Mouse (Mus musculus): ENCODE measurements around the gene Sprr2e. TPM values are rescaled to one million over a fixed set of nuclear protein-coding genes. Genes with fewer than 3 reads are reported as not detected.

The Sprr2e gene
- polyA plus RNA-seq, 1 experiment from 2014 or later, result not detected

- 77% methylated on average over 2 of the region's 2 CpGs for WGBS
- Histone ChIP-seq H3K9me3 (ENCODE audit: control insufficient read depth, low read length) (no peaks in the 10 kb centered on the region), H3K27ac (replicated peaks in 1 of 2; ENCODE audit: control insufficient read depth in 1 of 2, insufficient read depth in 1 of 2, low read depth in 2 of 2, low read length in 2 of 2) (no peak overlapping the region)
These were observed 21.7 kb downstream of the Sprr2e start for GRCm38 (mm10) chr3:92373613-92374012.

DNA sequence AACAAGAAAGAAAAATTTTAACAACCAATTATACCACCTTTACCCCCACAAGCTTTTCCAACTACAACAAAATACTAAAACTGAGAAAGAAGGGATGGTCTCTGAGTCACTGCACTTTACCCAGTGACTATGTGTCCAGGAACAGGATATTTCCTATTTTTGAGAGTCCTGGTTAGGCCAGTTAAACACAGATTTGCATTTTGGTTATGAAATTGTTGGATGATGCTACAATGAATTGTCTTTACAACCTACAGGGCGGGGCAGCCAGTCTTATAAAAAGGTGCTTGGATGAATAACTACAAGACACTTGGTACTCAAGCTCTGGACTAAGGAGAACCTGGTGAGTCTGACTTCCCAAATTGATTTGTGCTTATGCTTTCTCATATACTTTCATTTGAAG, 33.4 kb downstream of the Sprr2e start, which contains the start of gene Sprr2h:
Sprr2h (plus strand) TSS at position 301 of the 400 bp plus-strand sequence.
- Histone ChIP-seq H3K9me3 (ENCODE audit: control insufficient read depth, low read length) (no peaks in the 10 kb centered on the region), H3K9ac (ENCODE audit: low read length) (no peak within 1 kb of the TSS), H3K4me2 (ENCODE audit: low read length) (no peak within 1 kb of the TSS), H3K4me3 (ENCODE audit: control insufficient read depth in 1 of 2, insufficient read depth in 1 of 2, low read depth in 1 of 2, low read length in 2 of 2) (no peak within 1 kb of the TSS), H3K36me3 (ENCODE audit: control insufficient read depth, insufficient read depth, low read length) (no peaks in the 10 kb centered on the region), H3K27me3 (ENCODE audit: control insufficient read depth, insufficient read depth, low read length) (no peaks in the 10 kb centered on the region), H3K27ac (replicated peaks in 1 of 2; ENCODE audit: control insufficient read depth in 1 of 2, insufficient read depth in 1 of 2, low read depth in 2 of 2, low read length in 2 of 2) (no peak within 1 kb of the TSS), H3K4me1 (ENCODE audit: control insufficient read depth in 2 of 2, insufficient read depth in 2 of 2, low read length in 2 of 2) (no peaks in the 10 kb centered on the region)
- WGBS, result 81% methylated on average over 1 of the region's 1 CpGs
- ATAC-seq (ENCODE audit: insufficient number of reproducible peaks, insufficient read depth, low FRiP score, low read depth), result no peak

More at GRCm38 (mm10) chr3:92373613-92374012, 21.7 kb downstream of the Sprr2e start:
- no peak overlapping the region for H3K9ac ChIP-seq (ENCODE audit: low read length)
- ATAC-seq (ENCODE audit: insufficient number of reproducible peaks, insufficient read depth, low FRiP score, low read depth), result no peak
- no peaks in the 10 kb centered on the region for H3K4me1 ChIP-seq (ENCODE audit: control insufficient read depth in 2 of 2, insufficient read depth in 2 of 2, low read length in 2 of 2)
- no peaks in the 10 kb centered on the region for H3K36me3 ChIP-seq (ENCODE audit: control insufficient read depth, insufficient read depth, low read length)
- no peaks in the 10 kb centered on the region for H3K27me3 ChIP-seq (ENCODE audit: control insufficient read depth, insufficient read depth, low read length)
- H3K4me2 ChIP-seq (ENCODE audit: low read length), result no peak overlapping the region
- H3K4me3 ChIP-seq (ENCODE audit: control insufficient read depth in 1 of 2, insufficient read depth in 1 of 2, low read depth in 1 of 2, low read length in 2 of 2), result no peak overlapping the region

- Histone ChIP-seq H3K4me2 (ENCODE audit: low read length) (no peak overlapping the region), H3K36me3 (ENCODE audit: control insufficient read depth, insufficient read depth, low read length) (no peaks in the 10 kb centered on the region), H3K9me3 (ENCODE audit: control insufficient read depth, low read length) (no peaks in the 10 kb centered on the region), H3K4me1 (ENCODE audit: control insufficient read depth in 2 of 2, insufficient read depth in 2 of 2, low read length in 2 of 2) (no peaks in the 10 kb centered on the region), H3K27me3 (ENCODE audit: control insufficient read depth, insufficient read depth, low read length) (no peaks in the 10 kb centered on the region), H3K27ac (replicated peaks in 1 of 2; ENCODE audit: control insufficient read depth in 1 of 2, insufficient read depth in 1 of 2, low read depth in 2 of 2, low read length in 2 of 2) (no peak overlapping the region), H3K9ac (ENCODE audit: low read length) (no peak overlapping the region), H3K4me3 (ENCODE audit: control insufficient read depth in 1 of 2, insufficient read depth in 1 of 2, low read depth in 1 of 2, low read length in 2 of 2) (no peak overlapping the region)
- ATAC-seq (ENCODE audit: insufficient number of reproducible peaks, insufficient read depth, low FRiP score, low read depth), result no peak
- WGBS, result 43% methylated on average over 1 of the region's 1 CpGs
These were observed 42.4 kb downstream of the Sprr2e start for GRCm38 (mm10) chr3:92394301-92394700.

Other genes with a start within 250 kb of the Sprr2e start
- gene Prr9, start 228.2 kb upstream of the Sprr2e start, polyA plus RNA-seq (2014; fragmentation: Nextera tagmentation; extraction: Ambion mirVana), result not detected in 2 replicates
- gene Lelp1, start 209.4 kb upstream of the Sprr2e start, polyA plus RNA-seq (2014; fragmentation: Nextera tagmentation; extraction: Ambion mirVana), result not detected in 2 replicates
- 0.16 TPM in 1 of 2 replicates, not detected in the other for gene Sprr2a1, start 136.3 kb upstream of the Sprr2e start, polyA plus RNA-seq (2014; fragmentation: Nextera tagmentation; extraction: Ambion mirVana)
- gene Sprr2a2, start 136.2 kb upstream of the Sprr2e start, polyA plus RNA-seq (2014; fragmentation: Nextera tagmentation; extraction: Ambion mirVana), result 1.8 and 2.1 TPM in 2 replicates
- gene Sprr2a3, start 66.7 kb upstream of the Sprr2e start, polyA plus RNA-seq (2014; fragmentation: Nextera tagmentation; extraction: Ambion mirVana), result not detected in 2 replicates
- gene Sprr2b, start 35.5 kb upstream of the Sprr2e start, polyA plus RNA-seq (2014; fragmentation: Nextera tagmentation; extraction: Ambion mirVana), result not detected in 2 replicates
- not detected in 2 replicates for gene Sprr2d, start 13.0 kb upstream of the Sprr2e start, polyA plus RNA-seq (2014; fragmentation: Nextera tagmentation; extraction: Ambion mirVana)
- not detected in 2 replicates for gene Sprr2f, start 13.0 kb downstream of the Sprr2e start, polyA plus RNA-seq (2014; fragmentation: Nextera tagmentation; extraction: Ambion mirVana)
- not detected in 2 replicates for gene Sprr2h, start 33.5 kb downstream of the Sprr2e start, polyA plus RNA-seq (2014; fragmentation: Nextera tagmentation; extraction: Ambion mirVana)
- gene Sprr2i, start 55.8 kb downstream of the Sprr2e start, polyA plus RNA-seq (2014; fragmentation: Nextera tagmentation; extraction: Ambion mirVana), result not detected in 2 replicates
- gene Sprr2j-ps, start 65.9 kb downstream of the Sprr2e start, polyA plus RNA-seq (2014; fragmentation: Nextera tagmentation; extraction: Ambion mirVana), result not detected in 2 replicates
- gene Gm9774, start 77.3 kb downstream of the Sprr2e start, polyA plus RNA-seq (2014; fragmentation: Nextera tagmentation; extraction: Ambion mirVana), result 5.2 and 5.9 TPM in 2 replicates
- gene Sprr2k, start 80.4 kb downstream of the Sprr2e start, polyA plus RNA-seq (2014; fragmentation: Nextera tagmentation; extraction: Ambion mirVana), result not detected in 2 replicates
- gene Sprr1b, start 86.6 kb downstream of the Sprr2e start, polyA plus RNA-seq (2014; fragmentation: Nextera tagmentation; extraction: Ambion mirVana), result not detected in 2 replicates
- gene Sprr3, start 106.6 kb downstream of the Sprr2e start, polyA plus RNA-seq (2014; fragmentation: Nextera tagmentation; extraction: Ambion mirVana), result not detected in 2 replicates
- gene Sprr1a, start 133.8 kb downstream of the Sprr2e start, polyA plus RNA-seq (2014; fragmentation: Nextera tagmentation; extraction: Ambion mirVana), result 0.78 TPM in 1 of 2 replicates, not detected in the other
- not detected in 2 replicates for gene Sprr4, start 148.3 kb downstream of the Sprr2e start, polyA plus RNA-seq (2014; fragmentation: Nextera tagmentation; extraction: Ambion mirVana)
- not detected in 2 replicates for gene 2310046K23Rik, start 182.4 kb downstream of the Sprr2e start, polyA plus RNA-seq (2014; fragmentation: Nextera tagmentation; extraction: Ambion mirVana)
- gene Ivl, start 221.6 kb downstream of the Sprr2e start, polyA plus RNA-seq (2014; fragmentation: Nextera tagmentation; extraction: Ambion mirVana), result not detected in 2 replicates
- not detected in 2 replicates for gene Smcp, start 236.9 kb downstream of the Sprr2e start, polyA plus RNA-seq (2014; fragmentation: Nextera tagmentation; extraction: Ambion mirVana)

All from heart, embryonic 14.5 days (tissue).